Mouse (Mus musculus) hindbrain, embryonic 14.5 days (tissue): ENCODE data around the gene Brms1. TPM values are rescaled to one million over a fixed set of nuclear protein-coding genes. Genes with fewer than 3 reads are reported as not detected.

Experiments used
- ATAC-seq: fragments of 200-750 bp; cut with Nextera tagmentation; 2 replicates; pipeline ENCODE4 v1.8.0; 2017; ENCODE audit warnings: moderate number of reproducible peaks, mild to moderate bottlenecking, moderate TSS enrichment, moderate library complexity; ENCODE audit not compliant: low FRiP score
- DNase-seq: peaks from one replicate; pipeline ENCODE4 v3.0.0-alpha.2; 2015; ENCODE audit warnings: low spot score
- H3K27ac ChIP-seq: fragments of 300-500 bp; sonication (generic); 2 replicates; pipeline ENCODE4 v1.5.1; 2014; ENCODE audit warnings: mild to moderate bottlenecking, moderate library complexity
- H3K27me3 ChIP-seq: fragments of 300-500 bp; sonication (generic); 2 replicates; pipeline ENCODE4 v1.6.1; 2014; ENCODE audit warnings: mild to moderate bottlenecking, low read length, mixed read lengths; ENCODE audit not compliant: control insufficient read depth, insufficient read depth
- H3K36me3 ChIP-seq: fragments of 300-500 bp; sonication (generic); replicated peaks from 2 replicates; pipeline ENCODE4 v1.6.1; 2014; ENCODE audit not compliant: control insufficient read depth, insufficient read depth
- H3K4me1 ChIP-seq: fragments of 300-500 bp; sonication (generic); replicated peaks from 2 replicates; pipeline ENCODE4 v1.6.1; 2014; ENCODE audit warnings: antibody characterized with exemption, low read length, mixed read lengths; ENCODE audit not compliant: control insufficient read depth, insufficient read depth
- H3K4me2 ChIP-seq: fragments of 300-500 bp; sonication (generic); replicated peaks from 2 replicates; pipeline ENCODE4 v1.6.1; 2014; ENCODE audit warnings: mild to moderate bottlenecking, moderate library complexity
- H3K4me3 ChIP-seq: fragments of 300-500 bp; sonication (generic); replicated peaks from 2 replicates; pipeline ENCODE4 v1.5.1; 2014; ENCODE audit warnings: mild to moderate bottlenecking, low read length
- H3K9ac ChIP-seq: fragments of 300-500 bp; sonication (generic); 2 replicates; pipeline ENCODE4 v1.6.1; 2014
- H3K9me3 ChIP-seq: fragments of 300-500 bp; sonication (generic); 2 replicates; pipeline ENCODE4 v1.6.1; 2016; ENCODE audit warnings: low read length; ENCODE audit not compliant: control insufficient read depth
- WGBS: fragments of 180-500 bp; shearing (Covaris S2); extraction: QIAGEN DNeasy Blood & Tissue Kit; methylation state at CpG from one replicate; pipeline ENCODE4 v1.1.7; 2014; 5-methylcytosine and 5-hydroxymethylcytosine counted together
- polyA plus RNA-seq: library from polyadenylated mRNA; unstranded; fragments of >200 nt; fragmentation: Nextera tagmentation; extraction: Ambion mirVana; gene quantifications from 2 replicates; pipeline ENCODE4 v1.2.1, GENCODE M21; 2014

Gene Brms1
- polyA plus RNA-seq, 1 experiment from 2014 or later: 28.6 TPM

GRCm38 (mm10) chr19:5014961-5015398, 26.2 kb upstream of the Brms1 start:
- Histone ChIP-seq H3K9me3 (no peaks in the 10 kb centered on the region), H3K4me1 (no peaks in the 10 kb centered on the region), H3K27me3 (no peaks in the 10 kb centered on the region), H3K27ac (no peak overlapping the region), H3K9ac (no peak overlapping the region), H3K4me3 (no peak overlapping the region), H3K4me2 (no peak overlapping the region), H3K36me3 (no peaks in the 10 kb centered on the region)
- 12% methylated on average over 8 of the region's 8 CpGs for WGBS
- DNase-seq (peak; percentile 67), ATAC-seq (no peak)

GRCm38 (mm10) chr19:5016221-5016742, 24.9 kb upstream of the Brms1 start:
- Histone ChIP-seq H3K9ac (no peak overlapping the region), H3K36me3 (no peaks in the 10 kb centered on the region), H3K4me2 (no peak overlapping the region), H3K27ac (no peak overlapping the region), H3K9me3 (no peaks in the 10 kb centered on the region), H3K27me3 (no peaks in the 10 kb centered on the region), H3K4me3 (no peak overlapping the region), H3K4me1 (no peaks in the 10 kb centered on the region)
- WGBS: 44% methylated on average over 10 of the region's 10 CpGs
- DNase-seq: no peak
- no peak for ATAC-seq

- H3K4me2 ChIP-seq: no peak overlapping the region
- H3K9ac ChIP-seq: no peak overlapping the region
- DNase-seq (peak; percentile 73), ATAC-seq (no peak)
- no peak overlapping the region for H3K4me3 ChIP-seq
- no peaks in the 10 kb centered on the region for H3K9me3 ChIP-seq
- H3K36me3 ChIP-seq: no peaks in the 10 kb centered on the region
- 26% methylated on average over 12 of the region's 12 CpGs for WGBS
- H3K4me1 ChIP-seq: no peaks in the 10 kb centered on the region
- no peaks in the 10 kb centered on the region for H3K27me3 ChIP-seq
- no peak overlapping the region for H3K27ac ChIP-seq
These were observed 24.4 kb upstream of the Brms1 start for GRCm38 (mm10) chr19:5016782-5017181.

GRCm38 (mm10) chr19:5017611-5018010, 23.5 kb upstream of the Brms1 start:
- no peak for ATAC-seq
- Histone ChIP-seq H3K36me3 (no peaks in the 10 kb centered on the region), H3K27me3 (no peaks in the 10 kb centered on the region), H3K9ac (no peak overlapping the region), H3K4me1 (no peaks in the 10 kb centered on the region), H3K27ac (no peak overlapping the region), H3K9me3 (no peaks in the 10 kb centered on the region), H3K4me2 (no peak overlapping the region), H3K4me3 (no peak overlapping the region)
- WGBS: 85% methylated on average over 4 of the region's 4 CpGs
- no peak for DNase-seq

GRCm38 (mm10) chr19:5018191-5018590, 23.0 kb upstream of the Brms1 start:
- no peaks in the 10 kb centered on the region for H3K36me3 ChIP-seq
- no peak overlapping the region for H3K4me2 ChIP-seq
- ATAC-seq: no peak
- no peak overlapping the region for H3K9ac ChIP-seq
- no peak overlapping the region for H3K27ac ChIP-seq
- no peak overlapping the region for H3K4me3 ChIP-seq
- no peaks in the 10 kb centered on the region for H3K9me3 ChIP-seq
- H3K4me1 ChIP-seq: no peaks in the 10 kb centered on the region
- no peak for DNase-seq
- 83% methylated on average over 3 of the region's 3 CpGs for WGBS
- H3K27me3 ChIP-seq: no peaks in the 10 kb centered on the region

- DNase-seq (peak; percentile 33), ATAC-seq (no peak)
- H3K27ac ChIP-seq: no peak overlapping the region
- no peak overlapping the region for H3K4me3 ChIP-seq
- H3K9ac ChIP-seq: no peak overlapping the region
- WGBS: 86% methylated on average over 2 of the region's 2 CpGs
- H3K4me2 ChIP-seq: no peak overlapping the region
- peaks cover 1% of the 10 kb centered on the region; the same call in 1 of the 2 replicates for H3K36me3 ChIP-seq
- no peaks in the 10 kb centered on the region for H3K9me3 ChIP-seq
- H3K4me1 ChIP-seq: peaks cover 4% of the 10 kb centered on the region; the same call in 1 of the 2 replicates
- H3K27me3 ChIP-seq: no peaks in the 10 kb centered on the region
These were observed 19.7 kb upstream of the Brms1 start for GRCm38 (mm10) chr19:5021416-5021815.

GRCm38 (mm10) chr19:5023621-5024479, 17.3 kb upstream of the Brms1 start, which contains the start of gene Slc29a2:
Gene Slc29a2 (plus strand): TSS chr19:5023860.
- H3K36me3 ChIP-seq: peaks cover 26% of the 10 kb centered on the region
- H3K4me1 ChIP-seq: peaks cover 4% of the 10 kb centered on the region; the same call in 1 of the 2 replicates
- H3K9me3 ChIP-seq: no peaks in the 10 kb centered on the region
- peak within 1 kb of the TSS; percentile 93 for H3K9ac ChIP-seq
- DNase-seq (peak; percentile 87), ATAC-seq (peak; percentile 93)
- peak within 1 kb of the TSS; percentile 81 for H3K4me3 ChIP-seq
- under 1% methylated on average over 62 of the region's 62 CpGs for WGBS
- peak within 1 kb of the TSS; percentile 85 for H3K27ac ChIP-seq
- H3K27me3 ChIP-seq: no peaks in the 10 kb centered on the region
- peak within 1 kb of the TSS; percentile 83 for H3K4me2 ChIP-seq

- WGBS: 88% methylated on average over 8 of the region's 8 CpGs
- Histone ChIP-seq H3K4me1 (peaks cover 4% of the 10 kb centered on the region; the same call in 1 of the 2 replicates), H3K9ac (no peak overlapping the region), H3K27ac (no peak overlapping the region), H3K4me3 (no peak overlapping the region), H3K4me2 (no peak overlapping the region), H3K9me3 (no peaks in the 10 kb centered on the region), H3K27me3 (no peaks in the 10 kb centered on the region), H3K36me3 (peaks cover 43% of the 10 kb centered on the region)
- DNase-seq (no peak), ATAC-seq (no peak)
These were observed 15.0 kb upstream of the Brms1 start for GRCm38 (mm10) chr19:5026111-5026510.

GRCm38 (mm10) chr19:5032686-5033085, 8.5 kb upstream of the Brms1 start:
- 96% methylated on average over 3 of the region's 3 CpGs for WGBS
- Histone ChIP-seq H3K27ac (no peak overlapping the region), H3K4me1 (0 out of 2 replicates have a peak, but pooled peaks cover 3% of the 10 kb centered on the region), H3K9me3 (no peaks in the 10 kb centered on the region), H3K27me3 (no peaks in the 10 kb centered on the region), H3K4me3 (no peak overlapping the region), H3K4me2 (no peak overlapping the region), H3K36me3 (peaks cover 39% of the 10 kb centered on the region), H3K9ac (no peak overlapping the region)
- no peak for DNase-seq
- ATAC-seq: no peak
